In the genomic region with DNA sequence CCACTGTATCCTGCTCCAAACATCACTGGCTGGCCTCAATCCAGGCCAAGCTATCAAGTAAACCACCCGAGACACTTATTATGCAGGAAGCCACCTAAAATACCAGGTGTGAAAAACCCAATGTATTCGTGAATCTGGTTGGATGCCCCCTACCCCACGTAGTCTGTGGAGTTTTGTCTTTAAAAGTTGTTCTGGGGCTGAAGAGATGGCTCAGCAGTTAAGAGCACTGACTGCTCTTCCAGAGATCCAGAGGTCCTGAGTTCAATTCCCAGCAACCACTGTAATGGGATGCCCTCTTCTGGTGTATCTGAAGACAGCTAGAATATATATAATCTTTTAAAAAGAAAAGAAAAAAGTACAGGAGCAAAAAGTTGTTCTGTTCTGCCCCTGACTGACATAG, we compare ENCODE assay signal across 26 mouse cellular contexts. TPM values are rescaled to one million over a fixed set of nuclear protein-coding genes. Genes with fewer than 3 reads are reported as not detected.
"Had no signal": no experiment of that assay in that cellular context is flagged by ENCODE, and none has a peak within 500 bp of the region (broad histone marks: within the 10 kb centered on the region; RNA-seq: fewer than 3 reads in every experiment).

No protein-coding gene starts in this region.

- H3K9ac ChIP-seq: heart, embryonic 13.5 days; heart, embryonic 15.5 days; hindbrain, embryonic 13.5 days; hindbrain, embryonic 15.5 days; kidney, embryonic 15.5 days; limb, embryonic 13.5 days; limb, embryonic 15.5 days had no signal

- H3K9me3 ChIP-seq: heart, embryonic 13.5 days; heart, embryonic 15.5 days; hindbrain, embryonic 13.5 days; hindbrain, embryonic 15.5 days; kidney, embryonic 15.5 days; limb, embryonic 13.5 days; limb, embryonic 15.5 days had no signal

- H3K27ac ChIP-seq: heart, adult 2 months; heart, embryonic 13.5 days; heart, embryonic 15.5 days; hindbrain, embryonic 13.5 days; hindbrain, embryonic 15.5 days; hindbrain, postnatal 0 days; kidney, embryonic 15.5 days; kidney, postnatal 0 days; limb, embryonic 13.5 days; limb, embryonic 15.5 days had no signal

- DNase-seq: gastrocnemius, postnatal 14 days; gastrocnemius, postnatal 36 days; heart, adult 11 months; heart, adult 2 months; heart, postnatal 14 days; heart, postnatal 36 days; kidney, adult 11 months; kidney, adult 2 months; kidney, adult 9 months; kidney, postnatal 14 days; kidney, postnatal 36 days; layer of hippocampus, adult 9-11 months; layer of hippocampus, postnatal 36 days; left cerebral cortex, postnatal 4 days had no signal

- H3K36me3 ChIP-seq: heart, embryonic 13.5 days; heart, embryonic 15.5 days; hindbrain, embryonic 13.5 days; hindbrain, embryonic 15.5 days; kidney, embryonic 15.5 days; limb, embryonic 13.5 days; limb, embryonic 15.5 days had no signal

- H3K4me2 ChIP-seq: heart, embryonic 11.5 days; heart, embryonic 13.5 days; heart, embryonic 15.5 days; hindbrain, embryonic 13.5 days; hindbrain, embryonic 15.5 days; kidney, embryonic 15.5 days; limb, embryonic 13.5 days; limb, embryonic 15.5 days had no signal

- H3K27me3 ChIP-seq: heart, embryonic 13.5 days; heart, embryonic 15.5 days; hindbrain, embryonic 13.5 days; hindbrain, embryonic 15.5 days; kidney, embryonic 15.5 days; limb, embryonic 13.5 days; limb, embryonic 15.5 days had no signal

- H3K4me3 ChIP-seq: heart, adult 2 months; heart, embryonic 13.5 days; heart, embryonic 15.5 days; hindbrain, embryonic 13.5 days; hindbrain, embryonic 15.5 days; kidney, embryonic 15.5 days; limb, embryonic 13.5 days; limb, embryonic 15.5 days had no signal

- ATAC-seq: hindbrain, postnatal 0 days; intestine, embryonic 16.5 days had no signal

RNA-seq across cellular contexts. Expression of gene C1qtnf4, which starts 52.7 kb away (rescaled TPM):
- total RNA-seq: hematopoietic stem cell, adult 5-6 weeks had no signal
